Mouse (Mus musculus) brain, embryonic 14.5 days (tissue): ENCODE data around the gene Sdsl.

ENCODE experiments used
- CTCF ChIP-seq: fragments of 200-500 bp; IDR thresholded peaks from 2 replicates; pipeline ENCODE4 v1.5.1; 2012; ENCODE audit warnings: inconsistent platforms, mild to moderate bottlenecking, moderate library complexity, borderline replicate concordance; ENCODE audit not compliant: insufficient read depth, insufficient read length; ENCODE audit errors: extremely low read depth
- POLR2A ChIP-seq: fragments of 200-500 bp; IDR thresholded peaks from 2 replicates; pipeline ENCODE4 v1.6.1; 2012; ENCODE audit warnings: mild to moderate bottlenecking, inconsistent platforms, borderline replicate concordance; ENCODE audit not compliant: poor library complexity, insufficient read depth, insufficient read length, severe bottlenecking; ENCODE audit errors: extremely low read depth

DNA sequence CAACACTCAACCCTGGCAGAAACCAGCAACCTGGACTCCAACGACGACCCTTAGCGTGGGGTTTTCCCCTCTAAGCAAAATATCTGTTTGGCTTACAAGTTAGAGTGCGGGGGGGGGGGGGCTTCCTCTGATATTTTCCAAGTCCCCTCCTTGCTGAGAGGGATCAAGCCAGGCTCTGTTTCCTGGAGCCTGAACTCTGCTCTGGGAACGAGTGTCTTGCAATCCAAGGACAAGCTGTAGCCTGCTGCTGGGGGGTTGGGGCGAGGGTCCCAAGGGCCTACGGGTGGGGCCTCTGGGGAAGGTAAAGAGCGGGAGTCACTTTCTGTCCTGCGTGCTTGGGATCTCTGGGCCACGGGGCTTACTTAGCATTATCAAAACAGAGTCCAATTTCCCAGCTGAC lies 46.0 kb downstream of the Sdsl start:
- TF ChIP-seq CTCF (no peak), POLR2A (no peak)
